Mouse (Mus musculus): ENCODE measurements around the gene Skint10.

Gene Skint10

GRCm38 (mm10) chr4:112774766-112775165 lies at the start of gene Skint10:
Gene Skint10, minus strand, starts transcription at chr4:112774866.
- DNase-seq (ENCODE audit: low spot score in 2 of 2) = no peak

DNA sequence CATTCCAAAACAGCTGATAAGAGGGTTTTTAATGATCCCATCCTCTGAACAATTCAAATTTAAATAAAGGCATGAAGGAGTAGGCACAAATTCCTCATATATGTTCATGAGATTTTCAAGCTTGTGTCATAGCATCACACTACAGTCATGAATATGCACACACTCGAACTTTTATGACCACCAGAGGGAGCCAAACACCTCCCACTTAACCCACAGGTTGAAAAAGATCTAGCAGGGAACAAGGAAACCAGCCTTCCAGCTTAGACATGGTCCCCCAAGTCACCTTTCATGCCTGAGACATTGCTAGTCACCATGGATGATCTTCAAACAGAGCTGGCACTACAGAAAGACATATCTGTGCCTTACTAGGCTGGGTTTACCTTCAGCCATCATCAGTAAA lies 16.0 kb upstream of the Skint10 start:
- DNase-seq (ENCODE audit: low spot score in 2 of 2) = no peak

Measured in urinary bladder, postnatal 4 days (tissue).